In the genomic region with DNA sequence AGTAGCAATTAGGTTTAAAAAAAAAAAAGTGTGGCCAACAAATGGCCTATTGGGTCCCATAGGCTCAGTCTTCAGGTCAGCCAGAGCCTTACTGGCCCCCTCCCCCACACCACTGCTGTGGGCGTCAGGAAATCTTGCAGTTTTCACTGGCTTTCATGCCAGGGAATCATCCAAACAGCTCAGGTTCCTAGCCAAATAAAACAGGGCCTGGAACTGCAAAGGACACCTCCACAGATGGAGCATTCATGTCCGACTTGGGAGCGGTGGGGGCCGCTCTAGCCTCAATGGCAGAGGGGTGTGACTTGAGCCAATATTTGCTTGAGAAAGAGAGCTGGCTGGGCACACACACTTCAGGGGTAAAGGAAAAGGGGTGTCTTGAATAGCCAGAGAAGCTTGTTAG, we compare ENCODE assay signal across 8 mouse cellular contexts. TPM values are rescaled to one million over a fixed set of nuclear protein-coding genes. Genes with fewer than 3 reads are reported as not detected.
A peak's percentile ranks its signal among the peaks of the same experiment; 100 is the strongest.
DNase-seq lines count a peak whose midpoint lies in the region; ATAC-seq lines count a peak whose summit lies in the region.

No protein-coding gene starts in this region.

- H3K4me1 ChIP-seq in midbrain, embryonic 13.5 days (replicated peaks) = no peaks in the 10 kb centered on the region
- H3K4me1 ChIP-seq in midbrain, embryonic 10.5 days = peaks cover 7% of the 10 kb centered on the region
- H3K4me1 ChIP-seq in liver, embryonic 13.5 days (replicated peaks) = peaks cover 93% of the 10 kb centered on the region
- H3K4me1 ChIP-seq in stomach, embryonic 14.5 days (ENCODE audit: control insufficient read depth, insufficient read depth, low read length) = no peaks in the 10 kb centered on the region

- H3K27ac ChIP-seq in midbrain, embryonic 13.5 days = 0 out of 2 replicates have a peak overlapping the region, but pooled peaks have one; percentile 2
- no peak overlapping the region for H3K27ac ChIP-seq in midbrain, embryonic 10.5 days (replicated peaks)
- peak overlapping the region; percentile 99 for H3K27ac ChIP-seq in liver, embryonic 13.5 days
- peak overlapping the region; percentile 77; the same call in 1 of the 2 replicates for H3K27ac ChIP-seq in stomach, embryonic 14.5 days (ENCODE audit: low read length)

- 81% methylated on average over 4 of the region's 4 CpGs for WGBS in midbrain, embryonic 13.5 days
- WGBS in midbrain, embryonic 10.5 days = 76% methylated on average over 4 of the region's 4 CpGs
- 52% methylated on average over 4 of the region's 4 CpGs for WGBS in liver, embryonic 13.5 days (ENCODE audit: insufficient replicate concordance)
- WGBS in stomach, embryonic 14.5 days = 41% methylated on average over 4 of the region's 4 CpGs

- ATAC-seq in midbrain, embryonic 13.5 days = peak; percentile 40; the same call in 1 of the 2 replicates
- ATAC-seq in liver, embryonic 13.5 days (ENCODE audit: low read depth) = no peak
- peak; percentile 91 for ATAC-seq in stomach, embryonic 14.5 days (ENCODE audit: insufficient number of reproducible peaks, insufficient read depth, low FRiP score, low read depth)
- ATAC-seq in cerebellum, adult (ENCODE audit: insufficient number of reproducible peaks, low FRiP score, low TSS enrichment) = no peak

- no peak overlapping the region for H3K4me2 ChIP-seq in midbrain, embryonic 13.5 days (replicated peaks)
- H3K4me2 ChIP-seq in liver, embryonic 13.5 days = peak overlapping the region; percentile 66
- H3K4me2 ChIP-seq in stomach, embryonic 14.5 days (replicated peaks; ENCODE audit: low read depth, low read length) = no peak overlapping the region

- no peak overlapping the region for H3K4me3 ChIP-seq in midbrain, embryonic 13.5 days (replicated peaks)
- no peak overlapping the region for H3K4me3 ChIP-seq in midbrain, embryonic 10.5 days
- peak overlapping the region; percentile 22 for H3K4me3 ChIP-seq in liver, embryonic 13.5 days (replicated peaks)
- H3K4me3 ChIP-seq in stomach, embryonic 14.5 days (ENCODE audit: low read depth, low read length) = no peak overlapping the region

- no peaks in the 10 kb centered on the region for H3K27me3 ChIP-seq in midbrain, embryonic 13.5 days
- H3K27me3 ChIP-seq in midbrain, embryonic 10.5 days (ENCODE audit: low read depth, poor library complexity, severe bottlenecking) = no peaks in the 10 kb centered on the region
- no peaks in the 10 kb centered on the region for H3K27me3 ChIP-seq in liver, embryonic 13.5 days
- no peaks in the 10 kb centered on the region for H3K27me3 ChIP-seq in stomach, embryonic 14.5 days (ENCODE audit: control insufficient read depth, insufficient read depth, low read length)

- no peaks in the 10 kb centered on the region for H3K36me3 ChIP-seq in midbrain, embryonic 13.5 days
- H3K36me3 ChIP-seq in midbrain, embryonic 10.5 days = no peaks in the 10 kb centered on the region
- H3K36me3 ChIP-seq in liver, embryonic 13.5 days = no peaks in the 10 kb centered on the region
- no peaks in the 10 kb centered on the region for H3K36me3 ChIP-seq in stomach, embryonic 14.5 days (ENCODE audit: control insufficient read depth, insufficient read depth, low read length)

- H3K9me3 ChIP-seq in midbrain, embryonic 13.5 days = no peaks in the 10 kb centered on the region
- H3K9me3 ChIP-seq in midbrain, embryonic 10.5 days (replicated peaks) = no peaks in the 10 kb centered on the region
- H3K9me3 ChIP-seq in liver, embryonic 13.5 days (replicated peaks) = no peaks in the 10 kb centered on the region
- H3K9me3 ChIP-seq in stomach, embryonic 14.5 days (ENCODE audit: control insufficient read depth, low read depth, low read length) = no peaks in the 10 kb centered on the region

- DNase-seq in cerebellum, postnatal 25 days = peak; percentile 13 to 21
- DNase-seq in cerebellum, adult 11 months = no peak
- DNase-seq in midbrain, embryonic 10.5 days (ENCODE audit: low spot score) = no peak
- no peak for DNase-seq in liver, embryonic 13.5 days
- DNase-seq in thymus, postnatal 0 days (ENCODE audit: low spot score) = no peak

- H3K9ac ChIP-seq in midbrain, embryonic 13.5 days (replicated peaks) = no peak overlapping the region
- peak overlapping the region; percentile 73 for H3K9ac ChIP-seq in liver, embryonic 13.5 days
- H3K9ac ChIP-seq in stomach, embryonic 14.5 days (replicated peaks; ENCODE audit: low read depth, low read length) = no peak overlapping the region

RNA-seq across cellular contexts. Expression of a gene that starts 20.5 kb away (rescaled TPM):
- polyA plus RNA-seq in midbrain, embryonic 13.5 days (2015; fragmentation: Nextera tagmentation; extraction: Ambion mirVana) = 53.7 and 57.8 TPM in 2 replicates
- polyA plus RNA-seq in midbrain, embryonic 10.5 days (2016; fragmentation: Nextera tagmentation; extraction: Ambion mirVana) = 65.3 and 66.6 TPM in 2 replicates
- polyA plus RNA-seq in liver, embryonic 13.5 days (2015; fragmentation: Nextera tagmentation; extraction: Ambion mirVana) = 77.9 and 83.7 TPM in 2 replicates
- 40.4 and 44.0 TPM in 2 replicates for polyA plus RNA-seq in stomach, embryonic 14.5 days (2014; fragmentation: Nextera tagmentation; extraction: Ambion mirVana)
- 15.7 and 18.0 TPM in 2 replicates for polyA plus RNA-seq in thymus, postnatal 0 days (2015; fragmentation: Nextera tagmentation; extraction: Ambion mirVana)

Comparison
In these comparisons a context has a peak if more than half of its experiments do, and no peak if none do; other contexts are left out.
1. DNase-seq: peak in cerebellum, postnatal 25 days (2 of 2); none in cerebellum, adult 11 months (single experiment), midbrain, embryonic 10.5 days (single experiment), liver, embryonic 13.5 days (single experiment) and thymus, postnatal 0 days (single experiment).
2. ATAC-seq: peak in midbrain, embryonic 13.5 days (single experiment) and stomach, embryonic 14.5 days (single experiment); none in liver, embryonic 13.5 days (single experiment) and cerebellum, adult (single experiment).